Mouse (Mus musculus): ENCODE data around the gene Xaf1. TPM values are rescaled to one million over a fixed set of nuclear protein-coding genes. Genes with fewer than 3 reads are reported as not detected.

Gene Xaf1
- total RNA-seq (2014; rRNA removed), result 5.2 and 7.4 TPM in 2 replicates
- polyA plus RNA-seq (2012; rRNA removed), result 15.5 and 17.6 TPM in 2 replicates

DNA sequence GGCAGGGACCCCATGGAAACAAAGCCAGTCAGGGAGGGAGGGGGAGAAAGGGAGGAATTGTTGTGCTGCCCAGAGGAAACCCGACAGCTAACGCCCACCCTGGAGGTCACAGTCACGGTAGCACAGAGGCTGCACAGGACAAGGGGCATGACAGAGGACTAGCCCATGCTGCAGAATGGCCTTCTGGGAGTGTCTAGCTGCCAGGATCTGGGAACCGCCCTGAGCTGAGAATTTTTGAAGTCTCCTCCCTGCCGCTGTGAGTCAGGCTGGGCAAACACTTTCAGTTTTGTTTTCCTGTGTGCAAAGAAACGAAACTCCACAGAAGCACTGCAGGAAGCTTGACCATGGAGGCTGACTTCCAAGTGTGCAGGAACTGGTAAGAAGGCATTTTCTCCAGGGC lies at the start of gene Xaf1:
TSS of gene Xaf1 (plus strand) at position 296 of the 400 bp plus-strand sequence.
- WGBS, result 2% methylated on average over 6 of the region's 6 CpGs
- H3K9ac ChIP-seq (ENCODE audit: low read depth, low read length), result peak within 1 kb of the TSS; percentile 46
- H3K27me3 ChIP-seq (ENCODE audit: control insufficient read depth, insufficient read depth, low read length), result no peaks in the 10 kb centered on the region
- H3K4me3 ChIP-seq (ENCODE audit: insufficient read depth, low read depth, low read length), result peak within 1 kb of the TSS; percentile 19
- H3K79me2 ChIP-seq (ENCODE audit: control insufficient read depth, insufficient read depth, low read length), result no peaks in the 10 kb centered on the region
- peaks cover 6% of the 10 kb centered on the region; the same call in 1 of the 2 replicates for H3K36me3 ChIP-seq (ENCODE audit: control insufficient read depth, insufficient read depth, low read length)
- DNase-seq (ENCODE audit: extremely low read depth, low read depth, low spot score), result peak; percentile 67
- peaks cover 2% of the 10 kb centered on the region; the same call in 1 of the 2 replicates for H3K4me1 ChIP-seq (ENCODE audit: control insufficient read depth, insufficient read depth, low read length)
- H3K27ac ChIP-seq (replicated peaks; ENCODE audit: insufficient read depth, low read depth, low read length), result peak within 1 kb of the TSS; percentile 20
- TF ChIP-seq CTCF (IDR thresholded peaks at IDR 0.05; ENCODE audit: low read depth, low read length) (no peak), POLR2A (IDR thresholded peaks at IDR 0.05; ENCODE audit: extremely low read depth, insufficient read depth, low read length) (no peak)

DNA sequence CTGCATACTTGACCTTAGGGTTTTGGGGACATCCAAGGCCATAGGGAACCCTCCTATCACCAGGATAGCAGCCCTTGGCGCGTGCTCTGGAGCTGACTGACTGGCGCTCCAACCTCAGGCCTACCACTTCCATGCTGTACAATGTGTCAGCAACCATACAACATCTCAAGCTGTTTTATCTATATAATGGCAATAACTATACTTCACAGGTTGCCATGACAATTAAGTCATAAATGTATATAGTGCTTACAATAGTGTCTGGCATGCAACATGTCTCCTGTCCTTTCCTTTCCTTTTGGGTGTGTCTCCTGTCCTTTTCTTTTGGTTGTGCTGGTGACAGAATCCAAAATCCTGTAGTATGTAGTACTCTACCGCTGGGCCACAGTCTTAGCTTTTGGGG lies 45.8 kb upstream of the Xaf1 start:
- Histone ChIP-seq H3K27me3 (ENCODE audit: control insufficient read depth, insufficient read depth, low read length) (no peaks in the 10 kb centered on the region), H3K9ac (ENCODE audit: low read depth, low read length) (no peak overlapping the region), H3K27ac (replicated peaks; ENCODE audit: insufficient read depth, low read depth, low read length) (no peak overlapping the region; the same call in 1 of the 2 replicates), H3K36me3 (ENCODE audit: control insufficient read depth, insufficient read depth, low read length) (no peaks in the 10 kb centered on the region), H3K79me2 (ENCODE audit: control insufficient read depth, insufficient read depth, low read length) (no peaks in the 10 kb centered on the region), H3K4me3 (ENCODE audit: insufficient read depth, low read depth, low read length) (no peak overlapping the region), H3K4me1 (ENCODE audit: control insufficient read depth, insufficient read depth, low read length) (peaks cover 7% of the 10 kb centered on the region)
- no peak for TF ChIP-seq CTCF (IDR thresholded peaks at IDR 0.05; ENCODE audit: low read depth, low read length)
- TF ChIP-seq POLR2A (IDR thresholded peaks at IDR 0.05; ENCODE audit: extremely low read depth, insufficient read depth, low read length), result no peak
- no peak for DNase-seq (ENCODE audit: extremely low read depth, low read depth, low spot score)
- WGBS, result 92% methylated on average over 4 of the region's 4 CpGs

DNA sequence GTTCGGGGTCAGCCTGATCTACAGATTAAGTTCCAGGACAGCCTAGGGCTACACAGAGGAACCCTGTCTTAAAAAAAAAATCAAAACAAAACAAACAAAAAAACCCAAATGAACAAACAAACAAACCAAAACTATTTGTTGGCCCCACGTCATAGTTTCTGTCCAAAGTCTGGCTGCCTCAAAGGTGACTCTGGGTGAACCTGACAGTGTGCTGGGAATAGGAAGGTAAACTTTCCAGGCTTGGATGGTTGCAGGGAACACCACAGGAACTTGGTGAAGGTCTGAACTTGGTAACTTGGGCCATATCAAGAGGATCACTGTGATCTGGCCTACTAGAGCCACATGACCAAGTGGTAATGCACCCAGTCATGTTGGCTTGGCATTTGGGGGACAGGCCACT lies 45.0 kb upstream of the Xaf1 start:
- Histone ChIP-seq H3K9ac (ENCODE audit: low read depth, low read length) (no peak overlapping the region), H3K79me2 (ENCODE audit: control insufficient read depth, insufficient read depth, low read length) (no peaks in the 10 kb centered on the region), H3K4me1 (ENCODE audit: control insufficient read depth, insufficient read depth, low read length) (peaks cover 7% of the 10 kb centered on the region), H3K4me3 (ENCODE audit: insufficient read depth, low read depth, low read length) (no peak overlapping the region), H3K27me3 (ENCODE audit: control insufficient read depth, insufficient read depth, low read length) (no peaks in the 10 kb centered on the region), H3K36me3 (ENCODE audit: control insufficient read depth, insufficient read depth, low read length) (no peaks in the 10 kb centered on the region), H3K27ac (replicated peaks; ENCODE audit: insufficient read depth, low read depth, low read length) (peak overlapping the region; percentile 74)
- TF ChIP-seq POLR2A (IDR thresholded peaks at IDR 0.05; ENCODE audit: extremely low read depth, insufficient read depth, low read length), result no peak
- TF ChIP-seq CTCF (IDR thresholded peaks at IDR 0.05; ENCODE audit: low read depth, low read length), result no peak
- WGBS, result 34% methylated on average over 2 of the region's 2 CpGs
- peak; percentile 92 for DNase-seq (ENCODE audit: extremely low read depth, low read depth, low spot score)

DNA sequence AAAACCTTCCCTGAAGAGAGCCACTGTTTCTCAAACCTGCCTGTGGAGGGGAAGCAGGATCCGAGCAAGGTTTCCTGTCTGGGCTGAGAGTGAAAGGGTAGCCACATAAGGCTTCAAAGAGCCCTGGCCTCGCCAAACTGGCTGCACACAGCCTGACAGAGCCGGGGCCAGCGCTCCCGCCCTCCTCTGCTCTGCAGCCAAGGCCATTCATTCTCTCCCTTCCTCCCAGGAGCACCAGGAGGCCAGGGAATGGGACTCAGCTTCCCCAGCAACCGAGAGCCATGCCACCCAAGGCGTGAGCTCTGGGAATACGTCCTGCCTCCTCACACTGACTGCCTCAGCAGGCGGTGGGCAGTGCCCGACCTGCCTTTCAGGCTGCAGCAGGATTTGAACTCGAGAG lies 35.9 kb upstream of the Xaf1 start:
- H3K36me3 ChIP-seq (ENCODE audit: control insufficient read depth, insufficient read depth, low read length), result no peaks in the 10 kb centered on the region
- H3K9ac ChIP-seq (ENCODE audit: low read depth, low read length), result no peak overlapping the region
- WGBS, result 21% methylated on average over 11 of the region's 11 CpGs
- no peaks in the 10 kb centered on the region for H3K79me2 ChIP-seq (ENCODE audit: control insufficient read depth, insufficient read depth, low read length)
- no peaks in the 10 kb centered on the region; the same call in 1 of the 2 replicates for H3K4me1 ChIP-seq (ENCODE audit: control insufficient read depth, insufficient read depth, low read length)
- H3K27ac ChIP-seq (replicated peaks; ENCODE audit: insufficient read depth, low read depth, low read length), result no peak overlapping the region
- H3K27me3 ChIP-seq (ENCODE audit: control insufficient read depth, insufficient read depth, low read length), result no peaks in the 10 kb centered on the region
- no peak overlapping the region for H3K4me3 ChIP-seq (ENCODE audit: insufficient read depth, low read depth, low read length)
- TF ChIP-seq POLR2A (IDR thresholded peaks at IDR 0.05; ENCODE audit: extremely low read depth, insufficient read depth, low read length) (no peak), CTCF (IDR thresholded peaks at IDR 0.05; ENCODE audit: low read depth, low read length) (no peak)
- DNase-seq (ENCODE audit: extremely low read depth, low read depth, low spot score), result no peak

DNA sequence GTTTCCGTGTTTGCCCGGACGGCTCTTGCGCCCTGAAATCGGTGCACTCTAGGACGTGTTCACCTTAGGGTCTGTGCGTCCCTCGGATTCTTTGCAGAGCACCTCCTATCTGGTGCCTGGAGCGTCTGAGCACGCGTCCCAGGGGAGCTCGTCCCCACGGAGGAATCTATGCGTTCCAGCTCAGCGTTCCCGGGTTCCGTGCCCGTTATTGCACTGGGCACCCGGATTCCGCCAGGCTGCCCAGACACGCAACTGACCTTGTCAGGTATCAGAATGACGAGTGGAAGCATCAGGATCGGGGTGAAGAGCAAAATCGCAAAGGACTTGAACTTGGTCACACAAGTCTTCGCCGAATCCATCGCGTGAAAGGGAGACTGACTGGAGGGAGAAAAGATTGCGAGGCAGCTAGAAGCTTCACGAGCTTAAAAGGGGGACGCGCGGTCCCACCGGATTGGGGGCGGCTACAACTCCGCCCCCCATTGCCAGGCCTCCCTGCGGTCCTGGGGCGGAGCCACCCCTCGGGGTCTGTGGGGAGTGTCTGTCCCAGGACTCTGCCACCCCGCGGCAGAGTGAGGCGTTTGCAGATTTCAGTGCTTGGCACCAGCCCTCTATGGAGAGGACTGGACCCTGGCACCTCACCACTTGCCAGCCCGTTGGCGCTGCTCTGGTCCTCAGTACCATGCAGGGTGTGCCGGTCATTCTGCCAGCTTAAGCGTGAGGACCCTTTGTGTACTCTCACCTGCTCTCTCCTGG lies 35.0 kb upstream of the Xaf1 start:
- Histone ChIP-seq H3K27ac (replicated peaks; ENCODE audit: insufficient read depth, low read depth, low read length) (no peak overlapping the region), H3K4me1 (ENCODE audit: control insufficient read depth, insufficient read depth, low read length) (no peaks in the 10 kb centered on the region; the same call in 1 of the 2 replicates), H3K27me3 (ENCODE audit: control insufficient read depth, insufficient read depth, low read length) (no peaks in the 10 kb centered on the region), H3K4me3 (ENCODE audit: insufficient read depth, low read depth, low read length) (peak overlapping the region; percentile 58), H3K9ac (ENCODE audit: low read depth, low read length) (peak overlapping the region; percentile 24), H3K79me2 (ENCODE audit: control insufficient read depth, insufficient read depth, low read length) (no peaks in the 10 kb centered on the region), H3K36me3 (ENCODE audit: control insufficient read depth, insufficient read depth, low read length) (no peaks in the 10 kb centered on the region)
- peak; percentile 78 for TF ChIP-seq CTCF (IDR thresholded peaks at IDR 0.05; ENCODE audit: low read depth, low read length)
- TF ChIP-seq POLR2A (IDR thresholded peaks at IDR 0.05; ENCODE audit: extremely low read depth, insufficient read depth, low read length), result no peak
- DNase-seq (ENCODE audit: extremely low read depth, low read depth, low spot score), result peak; percentile 67
- 2% methylated on average over 46 of the region's 46 CpGs for WGBS
